Mouse (Mus musculus): ENCODE results near the gene Masp1. TPM values are rescaled to one million over a fixed set of nuclear protein-coding genes. Genes with fewer than 3 reads are reported as not detected.

Gene Masp1
- polyA plus RNA-seq, 2 experiments: 7.2 to 9.5 TPM

DNA sequence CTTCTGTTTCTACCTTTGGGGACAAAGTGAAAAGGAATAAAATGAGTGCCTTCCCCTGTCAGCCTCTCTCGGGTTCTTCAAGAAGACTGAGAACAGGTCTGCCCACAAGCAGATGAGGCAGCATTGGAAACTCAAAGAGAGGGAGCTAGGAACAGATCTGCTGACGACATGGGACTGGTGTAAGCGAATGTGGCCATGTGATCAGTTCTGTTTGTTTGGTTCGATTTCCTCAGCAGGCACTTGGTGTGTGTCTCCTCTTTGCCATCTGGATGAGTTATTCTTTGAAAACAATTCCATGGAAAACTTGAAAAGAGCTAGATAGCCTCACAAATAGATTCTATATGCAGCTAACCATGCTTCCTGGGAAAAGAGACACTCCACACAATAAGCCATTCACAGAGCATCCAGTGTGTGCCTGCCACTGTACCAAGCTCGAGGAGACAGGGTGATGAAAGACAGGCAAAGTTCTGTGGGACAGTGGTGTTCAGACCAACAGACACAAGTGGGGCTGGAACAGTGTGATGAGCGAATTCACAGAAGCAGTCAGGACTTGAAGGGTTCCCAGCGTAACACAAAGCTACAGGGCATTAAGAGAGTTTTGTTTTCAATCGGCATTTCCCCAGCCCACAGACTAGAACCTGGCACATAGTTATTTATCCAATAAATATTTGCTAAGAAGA, 24.2 kb downstream of the Masp1 start:
- H3K4me3 ChIP-seq (replicated peaks; ENCODE audit: low read length): no peak overlapping the region
- peaks cover 5% of the 10 kb centered on the region; the same call in 1 of the 2 replicates for H3K4me1 ChIP-seq (ENCODE audit: control insufficient read depth, insufficient read depth, low read length)
- no peaks in the 10 kb centered on the region for H3K36me3 ChIP-seq (ENCODE audit: control insufficient read depth, insufficient read depth, low read length)
- ATAC-seq (ENCODE audit: low FRiP score, low read depth) (no peak), DNase-seq (ENCODE audit: low spot score) (no peak)
- no peak for TF ChIP-seq POLR2A (IDR thresholded peaks at IDR 0.05; ENCODE audit: borderline replicate concordance, extremely low read depth, insufficient read depth, insufficient read length)
- no peak overlapping the region for H3K4me2 ChIP-seq (replicated peaks; ENCODE audit: low read depth, low read length, severe bottlenecking)
- WGBS: 63% methylated on average over 8 of the region's 8 CpGs
- H3K27ac ChIP-seq (replicated peaks; ENCODE audit: low read depth, low read length): no peak overlapping the region
- no peak overlapping the region for H3K9ac ChIP-seq (ENCODE audit: low read depth, low read length, severe bottlenecking)
- no peaks in the 10 kb centered on the region for H3K27me3 ChIP-seq (ENCODE audit: control insufficient read depth, insufficient read depth, low read length)
- no peaks in the 10 kb centered on the region for H3K9me3 ChIP-seq (ENCODE audit: control insufficient read depth, low read length)

DNA sequence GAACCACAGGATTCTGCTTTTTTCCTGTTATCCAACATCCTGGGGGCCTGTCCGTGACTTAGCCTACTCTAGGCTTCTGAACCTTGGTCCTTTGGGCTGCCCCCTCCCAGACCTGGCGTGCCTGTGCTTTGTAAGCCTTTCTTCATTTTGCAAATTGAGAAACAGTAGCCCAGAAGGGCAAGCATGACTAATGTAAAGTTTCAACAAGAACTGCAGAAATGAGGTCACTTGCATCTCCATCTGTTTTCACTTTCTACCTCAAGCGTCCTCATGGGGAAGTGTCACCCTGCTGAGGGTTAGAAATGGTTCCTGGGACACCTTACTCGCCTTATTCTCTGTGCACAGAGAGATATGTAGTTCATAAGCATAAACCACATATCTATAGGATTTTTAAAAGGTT, 27.8 kb downstream of the Masp1 start:
- no peak for TF ChIP-seq POLR2A (IDR thresholded peaks at IDR 0.05; ENCODE audit: borderline replicate concordance, extremely low read depth, insufficient read depth, insufficient read length)
- no peaks in the 10 kb centered on the region for H3K36me3 ChIP-seq (ENCODE audit: control insufficient read depth, insufficient read depth, low read length)
- no peak overlapping the region for H3K4me3 ChIP-seq (replicated peaks; ENCODE audit: low read length)
- 65% methylated on average over 4 of the region's 4 CpGs for WGBS
- H3K9ac ChIP-seq (ENCODE audit: low read depth, low read length, severe bottlenecking): no peak overlapping the region
- no peaks in the 10 kb centered on the region for H3K27me3 ChIP-seq (ENCODE audit: control insufficient read depth, insufficient read depth, low read length)
- ATAC-seq (ENCODE audit: low FRiP score, low read depth): no peak
- no peaks in the 10 kb centered on the region; the same call in 1 of the 2 replicates for H3K4me1 ChIP-seq (ENCODE audit: control insufficient read depth, insufficient read depth, low read length)
- no peak for DNase-seq (ENCODE audit: low spot score)
- H3K27ac ChIP-seq (replicated peaks; ENCODE audit: low read depth, low read length): no peak overlapping the region
- H3K9me3 ChIP-seq (ENCODE audit: control insufficient read depth, low read length): no peaks in the 10 kb centered on the region
- H3K4me2 ChIP-seq (replicated peaks; ENCODE audit: low read depth, low read length, severe bottlenecking): no peak overlapping the region

DNA sequence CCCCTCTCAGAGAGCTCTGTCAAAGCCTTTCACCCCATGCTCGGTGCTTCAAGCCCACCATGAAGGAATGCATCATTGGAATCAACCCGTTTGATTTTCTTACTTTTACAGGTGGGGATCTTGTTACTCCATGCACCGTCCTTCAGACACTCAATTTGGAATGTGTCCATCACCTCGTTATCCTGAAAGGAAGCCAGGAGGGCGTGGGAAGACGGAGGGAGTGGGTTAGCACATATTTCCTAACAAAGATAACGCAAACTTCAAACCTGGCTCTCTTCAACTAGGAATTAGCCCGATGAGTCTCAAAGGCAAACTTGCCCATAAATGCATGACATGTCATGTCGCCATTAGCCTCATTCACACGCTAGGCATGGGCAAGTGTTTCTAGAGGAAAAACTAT, 37.3 kb downstream of the Masp1 start:
- DNase-seq (ENCODE audit: low spot score) (no peak), ATAC-seq (ENCODE audit: low FRiP score, low read depth) (no peak)
- no peaks in the 10 kb centered on the region for H3K9me3 ChIP-seq (ENCODE audit: control insufficient read depth, low read length)
- H3K27me3 ChIP-seq (ENCODE audit: control insufficient read depth, insufficient read depth, low read length): no peaks in the 10 kb centered on the region
- TF ChIP-seq POLR2A (IDR thresholded peaks at IDR 0.05; ENCODE audit: borderline replicate concordance, extremely low read depth, insufficient read depth, insufficient read length): no peak
- 0 out of 2 replicates have a peak, but pooled peaks cover 4% of the 10 kb centered on the region for H3K4me1 ChIP-seq (ENCODE audit: control insufficient read depth, insufficient read depth, low read length)
- H3K9ac ChIP-seq (ENCODE audit: low read depth, low read length, severe bottlenecking): no peak overlapping the region
- H3K27ac ChIP-seq (replicated peaks; ENCODE audit: low read depth, low read length): no peak overlapping the region
- WGBS: 73% methylated on average over 10 of the region's 10 CpGs
- no peak overlapping the region for H3K4me2 ChIP-seq (replicated peaks; ENCODE audit: low read depth, low read length, severe bottlenecking)
- no peak overlapping the region for H3K4me3 ChIP-seq (replicated peaks; ENCODE audit: low read length)
- no peaks in the 10 kb centered on the region for H3K36me3 ChIP-seq (ENCODE audit: control insufficient read depth, insufficient read depth, low read length)

DNA sequence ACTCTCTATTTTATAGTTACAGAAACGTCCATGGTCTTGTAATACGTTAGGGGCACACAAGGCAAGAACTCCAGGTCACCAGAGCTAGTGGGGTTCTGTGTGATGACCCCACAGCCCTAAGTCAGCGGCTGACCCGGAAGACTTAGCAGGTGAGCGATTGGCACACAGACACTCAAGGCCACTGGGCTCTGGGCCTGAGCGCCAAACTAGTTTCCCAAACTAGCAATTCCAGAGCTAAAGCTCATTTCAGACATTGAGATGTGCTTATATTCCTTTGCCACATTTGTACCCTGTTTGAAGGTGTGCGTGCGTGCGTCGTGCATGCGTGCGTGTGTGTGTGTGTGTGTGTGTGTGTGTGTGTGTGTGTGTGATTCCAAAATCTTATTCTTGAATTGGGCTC, 37.8 kb downstream of the Masp1 start:
- no peak for TF ChIP-seq POLR2A (IDR thresholded peaks at IDR 0.05; ENCODE audit: borderline replicate concordance, extremely low read depth, insufficient read depth, insufficient read length)
- DNase-seq (ENCODE audit: low spot score) (no peak), ATAC-seq (ENCODE audit: low FRiP score, low read depth) (no peak)
- Histone ChIP-seq H3K4me2 (replicated peaks; ENCODE audit: low read depth, low read length, severe bottlenecking) (no peak overlapping the region), H3K27me3 (ENCODE audit: control insufficient read depth, insufficient read depth, low read length) (no peaks in the 10 kb centered on the region), H3K27ac (replicated peaks; ENCODE audit: low read depth, low read length) (no peak overlapping the region), H3K4me1 (ENCODE audit: control insufficient read depth, insufficient read depth, low read length) (0 out of 2 replicates have a peak, but pooled peaks cover 4% of the 10 kb centered on the region), H3K36me3 (ENCODE audit: control insufficient read depth, insufficient read depth, low read length) (no peaks in the 10 kb centered on the region), H3K4me3 (replicated peaks; ENCODE audit: low read length) (no peak overlapping the region), H3K9ac (ENCODE audit: low read depth, low read length, severe bottlenecking) (no peak overlapping the region), H3K9me3 (ENCODE audit: control insufficient read depth, low read length) (no peaks in the 10 kb centered on the region)
- 94% methylated on average over 12 of the region's 12 CpGs for WGBS

DNA sequence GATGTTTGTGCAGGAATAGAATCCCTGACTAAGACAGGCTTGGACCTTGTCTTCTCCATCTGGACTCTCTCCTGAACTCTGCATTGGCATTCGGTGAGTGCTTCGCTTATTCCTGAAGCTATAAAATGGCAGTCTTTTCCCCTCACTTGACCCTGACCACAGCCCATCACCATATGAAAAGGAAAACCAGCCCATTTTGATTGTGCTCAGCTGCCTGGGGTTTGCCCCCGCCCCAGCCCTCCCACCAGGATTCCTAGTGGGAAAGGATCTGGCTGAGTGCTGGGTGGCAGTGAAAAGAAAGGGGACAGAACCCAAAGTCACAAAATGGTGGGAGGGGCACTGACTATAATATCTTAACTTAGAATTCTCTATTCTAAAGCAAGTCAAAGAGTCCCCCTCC, 38.4 kb downstream of the Masp1 start:
- DNase-seq (ENCODE audit: low spot score) (no peak), ATAC-seq (ENCODE audit: low FRiP score, low read depth) (no peak)
- Histone ChIP-seq H3K4me2 (replicated peaks; ENCODE audit: low read depth, low read length, severe bottlenecking) (no peak overlapping the region), H3K4me1 (ENCODE audit: control insufficient read depth, insufficient read depth, low read length) (0 out of 2 replicates have a peak, but pooled peaks cover 4% of the 10 kb centered on the region), H3K4me3 (replicated peaks; ENCODE audit: low read length) (no peak overlapping the region), H3K27me3 (ENCODE audit: control insufficient read depth, insufficient read depth, low read length) (no peaks in the 10 kb centered on the region), H3K9ac (ENCODE audit: low read depth, low read length, severe bottlenecking) (no peak overlapping the region), H3K27ac (replicated peaks; ENCODE audit: low read depth, low read length) (no peak overlapping the region), H3K9me3 (ENCODE audit: control insufficient read depth, low read length) (no peaks in the 10 kb centered on the region), H3K36me3 (ENCODE audit: control insufficient read depth, insufficient read depth, low read length) (no peaks in the 10 kb centered on the region)
- TF ChIP-seq POLR2A (IDR thresholded peaks at IDR 0.05; ENCODE audit: borderline replicate concordance, extremely low read depth, insufficient read depth, insufficient read length): no peak
- WGBS: 82% methylated on average over 3 of the region's 3 CpGs
